Mouse (Mus musculus) MEL (cell line): ENCODE measurements at regions not wholly inside any gene's neighbourhood (a gene's known extent, or its start where the extent isn't known, plus 50 kb on each side); places are given as distances from the start of the nearest gene placed in this dataset.

Source experiments
- DNase-seq: peaks from one replicate; pipeline ENCODE4 v3.0.0; 2011; ENCODE audit warnings: low read depth, low spot score
- H3K27ac ChIP-seq: 2 replicates; pipeline ENCODE4 v1.5.1; 2012; ENCODE audit warnings: low read depth, mild to moderate bottlenecking, control low read depth, low read length, moderate library complexity; ENCODE audit not compliant: control insufficient read depth
- H3K27me3 ChIP-seq, 2 experiments: fragments of 150-350 bp in 1 of 2; sonication (generic) in 1 of 2; 2 replicates each; pipeline ENCODE4 v1.6.1; 2012; ENCODE audit warnings: low read length in 2 of 2, mild to moderate bottlenecking in 2 of 2, improper control_type of control experiment in 1 of 2, moderate library complexity in 1 of 2; ENCODE audit not compliant: insufficient read depth in 2 of 2, control insufficient read depth in 1 of 2
- H3K36me3 ChIP-seq, 2 experiments: 2 replicates each; pipeline ENCODE4 v1.6.1; 2012 to 2014; ENCODE audit warnings: low read length in 2 of 2, improper control_type of control experiment in 1 of 2, inconsistent platforms in 1 of 2, mild to moderate bottlenecking in 1 of 2; ENCODE audit not compliant: insufficient read depth in 2 of 2, control insufficient read depth in 1 of 2
- H3K4me1 ChIP-seq, 2 experiments: fragments of 150-350 bp in 1 of 2; sonication (generic) in 1 of 2; 2 replicates each; pipeline ENCODE4 v1.6.1; 2012; ENCODE audit warnings: low read length in 2 of 2, improper control_type of control experiment in 1 of 2, mild to moderate bottlenecking in 1 of 2; ENCODE audit not compliant: insufficient read depth in 2 of 2, control insufficient read depth in 1 of 2
- H3K4me3 ChIP-seq, 2 experiments: fragments of 150-350 bp in 1 of 2; sonication (generic) in 1 of 2; 2 replicates each; pipeline ENCODE4 v1.5.1; 2012; ENCODE audit warnings: low read depth in 2 of 2, low read length in 2 of 2, mild to moderate bottlenecking in 2 of 2, moderate library complexity in 2 of 2, control low read depth in 1 of 2, improper control_type of control experiment in 1 of 2; ENCODE audit not compliant: control insufficient read depth in 1 of 2, insufficient read depth in 1 of 2
- H3K79me2 ChIP-seq: 2 replicates; pipeline ENCODE4 v1.6.1; 2012; ENCODE audit warnings: mild to moderate bottlenecking, low read length, moderate library complexity; ENCODE audit not compliant: control insufficient read depth, poor library complexity, insufficient read depth
- H3K9ac ChIP-seq: 2 replicates; pipeline ENCODE4 v1.6.1; 2012; ENCODE audit warnings: low read depth, mild to moderate bottlenecking, control low read depth, low read length, moderate library complexity; ENCODE audit not compliant: control insufficient read depth, poor library complexity, severe bottlenecking
- H3K9me3 ChIP-seq: fragments of 150-350 bp; sonication (generic); replicated peaks from 2 replicates; pipeline ENCODE4 v1.6.1; 2012; ENCODE audit warnings: mild to moderate bottlenecking, low read length, improper control_type of control experiment, moderate library complexity; ENCODE audit not compliant: insufficient read depth
- CHD2 ChIP-seq: IDR thresholded peaks from 2 replicates; pipeline ENCODE4 v1.6.1; 2011; ENCODE audit warnings: low read length, improper control_type of control experiment
- CTCF ChIP-seq, 3 experiments: IDR thresholded peaks in 2 of 3; conservative IDR thresholded peaks in 1 of 3; 2 replicates each; pipeline ENCODE4 v1.5.1; 2011 to 2012; ENCODE audit warnings: low read length in 3 of 3, low read depth in 2 of 3, mild to moderate bottlenecking in 2 of 3, improper control_type of control experiment in 1 of 3, inconsistent platforms in 1 of 3, mixed read lengths in 1 of 3, moderate library complexity in 1 of 3; ENCODE audit not compliant: control insufficient read depth in 1 of 3, insufficient read depth in 1 of 3, poor library complexity in 1 of 3, severe bottlenecking in 1 of 3
- ELF1 ChIP-seq: IDR thresholded peaks from 2 replicates; pipeline ENCODE4 v1.6.1; 2014; ENCODE audit warnings: low read depth, mild to moderate bottlenecking, inconsistent platforms, low read length, improper control_type of control experiment, moderate library complexity
- EP300 ChIP-seq, 2 experiments: IDR thresholded peaks; 2 replicates each; pipeline ENCODE4 v1.6.1; 2011; ENCODE audit warnings: improper control_type of control experiment in 2 of 2, low read length in 2 of 2, low read depth in 1 of 2, mild to moderate bottlenecking in 1 of 2
- ETS1 ChIP-seq: IDR thresholded peaks from 2 replicates; pipeline ENCODE4 v1.6.1; 2012; ENCODE audit warnings: low read depth, mild to moderate bottlenecking, inconsistent platforms, low read length, improper control_type of control experiment, moderate library complexity
- GATA1 ChIP-seq: IDR thresholded peaks from 2 replicates; pipeline ENCODE4 v1.6.1; 2011; ENCODE audit warnings: low read depth, low read length, improper control_type of control experiment
- JUND ChIP-seq: IDR thresholded peaks from 2 replicates; pipeline ENCODE4 v1.6.1; 2011; ENCODE audit warnings: low read depth, mild to moderate bottlenecking, improper control_type of control experiment, low read length
- MEF2A ChIP-seq: IDR thresholded peaks from 2 replicates; pipeline ENCODE4 v1.6.1; 2014; ENCODE audit warnings: low read depth, mild to moderate bottlenecking, inconsistent platforms, low read length, improper control_type of control experiment; ENCODE audit not compliant: poor library complexity, insufficient replicate concordance, severe bottlenecking; ENCODE audit errors: extremely low read depth
- MXI1 ChIP-seq: IDR thresholded peaks from 2 replicates; pipeline ENCODE4 v1.6.1; 2011; ENCODE audit warnings: mild to moderate bottlenecking, low read depth, low read length, improper control_type of control experiment
- MYC ChIP-seq: IDR thresholded peaks from 2 replicates; pipeline ENCODE4 v1.6.1; 2011; ENCODE audit warnings: low read depth, mild to moderate bottlenecking, low read length, improper control_type of control experiment, moderate library complexity
- POLR2A ChIP-seq, 2 experiments: IDR thresholded peaks; 2 replicates each; pipeline ENCODE4 v1.6.1; 2011 to 2012; ENCODE audit warnings: low read length in 2 of 2, mild to moderate bottlenecking in 2 of 2, control low read depth in 1 of 2, improper control_type of control experiment in 1 of 2, low read depth in 1 of 2, moderate library complexity in 1 of 2; ENCODE audit not compliant: control insufficient read depth in 1 of 2, insufficient read depth in 1 of 2, poor library complexity in 1 of 2
- POLR2AphosphoS5 ChIP-seq: IDR thresholded peaks from 2 replicates; pipeline ENCODE4 v1.6.1; 2012; ENCODE audit warnings: low read depth, borderline replicate concordance, mild to moderate bottlenecking, inconsistent platforms, low read length, moderate library complexity, mixed read lengths
- RAD21 ChIP-seq: IDR thresholded peaks from 2 replicates; pipeline ENCODE4 v1.6.1; 2011; ENCODE audit warnings: mild to moderate bottlenecking, low read depth, low read length, improper control_type of control experiment
- SIN3A ChIP-seq: IDR thresholded peaks from 2 replicates; pipeline ENCODE4 v1.6.1; 2012; ENCODE audit warnings: low read length, improper control_type of control experiment, inconsistent platforms
- SMC3 ChIP-seq: IDR thresholded peaks from 2 replicates; pipeline ENCODE4 v1.6.1; 2011; ENCODE audit warnings: low read depth, low read length, improper control_type of control experiment
- TBP ChIP-seq: IDR thresholded peaks from 2 replicates; pipeline ENCODE4 v1.8.0; 2011; ENCODE audit warnings: low read depth, low read length, improper control_type of control experiment
- USF1 ChIP-seq: IDR thresholded peaks from 2 replicates; pipeline ENCODE4 v1.6.1; 2014; ENCODE audit warnings: low read depth, mild to moderate bottlenecking, inconsistent platforms, low read length, improper control_type of control experiment, moderate library complexity
- ZC3H11A ChIP-seq: IDR thresholded peaks from 2 replicates; pipeline ENCODE4 v1.6.1; 2012; ENCODE audit warnings: low read depth, mild to moderate bottlenecking, inconsistent platforms, low read length, improper control_type of control experiment
- ZMIZ1 ChIP-seq: IDR thresholded peaks from 2 replicates; pipeline ENCODE4 v1.6.1; 2012; ENCODE audit warnings: low read depth, mild to moderate bottlenecking, inconsistent platforms, low read length, improper control_type of control experiment, moderate library complexity
- ZNF384 ChIP-seq: IDR thresholded peaks from 2 replicates; pipeline ENCODE4 v1.6.1; 2012; ENCODE audit warnings: low read depth, mild to moderate bottlenecking, inconsistent platforms, low read length, improper control_type of control experiment

DNA sequence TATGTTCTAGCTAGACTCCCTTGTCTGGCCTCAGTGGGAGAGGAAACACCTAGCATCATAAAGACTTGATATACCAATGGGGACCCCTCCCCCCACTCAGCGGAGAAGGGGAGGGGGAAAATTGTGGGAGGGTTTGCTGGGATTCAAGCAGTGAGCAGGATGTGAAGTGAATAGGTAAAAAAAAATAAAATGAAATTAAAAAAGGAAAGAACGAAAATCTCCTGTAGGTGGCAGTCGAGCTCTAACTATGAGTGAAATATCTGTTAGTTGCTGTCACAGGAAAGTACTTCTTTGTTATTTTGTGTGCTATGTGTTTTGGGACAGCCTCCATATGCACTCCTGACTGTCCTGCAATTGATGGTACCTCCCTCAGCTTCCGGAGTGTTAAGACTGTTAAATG lies 138.6 kb downstream of the AI429214 start:
- Histone ChIP-seq H3K9me3 (no peaks in the 10 kb centered on the region), H3K36me3 (no peaks in the 10 kb centered on the region), H3K79me2 (no peaks in the 10 kb centered on the region), H3K4me3 (no peak overlapping the region), H3K4me1 (no peaks in the 10 kb centered on the region), H3K27ac (no peak overlapping the region), H3K9ac (no peak overlapping the region), H3K27me3 (no peaks in the 10 kb centered on the region)
- DNase-seq, result peak; percentile 15
- TF ChIP-seq RAD21 (peak; percentile 55), USF1 (no peak), ZC3H11A (peak; percentile 28), SMC3 (peak; percentile 42), SIN3A (no peak), TBP (no peak), CTCF (IDR thresholded peaks at IDR 0.05 in 2 of 3, conservative IDR thresholded peaks at IDR 0.05 in 1 of 3; ENCODE audit: control insufficient read depth in 1 of 3, insufficient read depth in 1 of 3, low read depth in 2 of 3, low read length in 3 of 3, poor library complexity in 1 of 3, severe bottlenecking in 1 of 3) (peak in 1 of 3 experiments; percentile 38; a peak in 2 of 6 replicates), ZNF384 (peak; percentile 82), ELF1 (no peak)

DNA sequence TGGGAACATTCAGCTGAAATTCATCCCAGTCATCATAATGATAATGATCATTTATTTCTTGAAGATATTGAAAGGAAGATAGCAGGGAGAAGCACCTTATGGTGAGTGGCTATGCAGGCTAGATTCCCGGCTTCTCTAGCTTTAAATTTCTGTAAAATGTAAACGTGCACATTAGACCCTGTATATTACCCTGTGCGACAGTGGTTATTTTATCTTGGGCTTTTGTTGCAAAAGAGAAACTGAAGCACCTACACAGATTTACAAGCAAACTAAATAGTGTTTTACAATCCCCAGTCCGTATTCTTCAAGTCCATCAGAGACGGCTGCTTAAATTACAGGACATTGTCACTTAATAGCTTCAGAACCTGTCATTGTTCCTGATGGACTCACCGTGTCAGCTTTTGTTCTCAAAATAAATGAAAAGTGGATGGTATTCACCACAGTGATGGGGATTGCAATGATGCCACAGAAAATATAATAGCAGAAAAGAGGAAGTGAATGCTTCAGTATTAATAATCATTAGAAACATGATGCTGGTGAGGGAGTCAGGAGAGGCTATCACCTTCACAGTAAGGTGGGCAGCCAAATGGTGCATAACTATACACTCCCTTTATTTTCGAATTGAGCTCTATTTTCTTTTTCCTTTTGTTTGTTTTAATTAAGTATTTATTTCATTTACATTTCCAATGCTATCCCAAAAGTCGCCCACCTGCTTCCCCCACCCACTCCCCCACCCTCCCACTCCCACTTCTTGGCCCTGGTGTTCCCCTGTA lies 141.0 kb downstream of the AI429214 start:
- no peak for DNase-seq
- TF ChIP-seq RAD21, result no peak
- TF ChIP-seq CHD2, result no peak
- TF ChIP-seq JUND, result no peak
- no peak for TF ChIP-seq GATA1
- no peak for TF ChIP-seq MEF2A
- TF ChIP-seq POLR2A (IDR thresholded peaks at IDR 0.05; ENCODE audit: control insufficient read depth in 1 of 2, insufficient read depth in 1 of 2, low read depth in 1 of 2, low read length in 2 of 2, poor library complexity in 1 of 2), result no peak
- no peak for TF ChIP-seq ZMIZ1
- TF ChIP-seq MXI1, result no peak
- no peak for TF ChIP-seq MYC
- TF ChIP-seq EP300 (IDR thresholded peaks at IDR 0.05; ENCODE audit: low read depth in 1 of 2, low read length in 2 of 2), result no peak
- TF ChIP-seq ETS1, result no peak
- TF ChIP-seq POLR2AphosphoS5, result no peak
- TF ChIP-seq, all 39 proteins: peak for 0
- Histone ChIP-seq H3K4me3 (no peak overlapping the region), H3K9ac (no peak overlapping the region), H3K4me1 (no peaks in the 10 kb centered on the region), H3K79me2 (no peaks in the 10 kb centered on the region), H3K36me3 (no peaks in the 10 kb centered on the region), H3K27ac (no peak overlapping the region), H3K27me3 (no peaks in the 10 kb centered on the region), H3K9me3 (no peaks in the 10 kb centered on the region)
